Mouse (Mus musculus) E14TG2a.4 (cell line): ENCODE results near the gene Notch4.

ENCODE experiments used
- CTCF ChIP-seq: conservative IDR thresholded peaks from 2 replicates; pipeline ENCODE4 v1.5.1; 2014; ENCODE audit warnings: low read length
- NANOG ChIP-seq: IDR thresholded peaks from 2 replicates; pipeline ENCODE4 v1.6.1; 2014; ENCODE audit warnings: borderline replicate concordance, low read length, mixed read lengths

DNA sequence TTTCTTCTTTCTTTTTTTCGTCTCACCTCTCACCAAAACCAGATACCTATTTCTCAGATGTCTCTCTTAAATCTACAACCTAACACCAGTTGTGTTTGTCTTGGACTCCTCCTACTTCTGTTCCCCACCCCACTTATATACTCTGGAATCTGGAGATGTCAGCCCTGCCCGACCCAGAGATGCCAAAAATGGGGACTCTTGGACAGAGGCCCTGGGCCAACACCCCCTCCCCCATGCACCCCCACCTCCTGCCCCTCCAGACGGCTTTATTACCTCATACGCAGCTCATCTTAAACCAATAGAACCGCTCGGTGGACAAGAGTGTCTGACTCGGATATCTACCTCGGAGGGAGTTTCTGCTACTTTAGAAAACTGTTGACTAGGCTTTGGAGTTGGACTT lies 32.0 kb downstream of the Notch4 start:
- no peak for TF ChIP-seq CTCF
- no peak for TF ChIP-seq NANOG
